Mouse (Mus musculus): ENCODE data around the gene Cxcr6.

Cxcr6 gene

GRCm38 (mm10) chr9:123818601-123819000 lies 12.3 kb downstream of the Cxcr6 start:
- no peak for DNase-seq (ENCODE audit: low spot score)

DNA sequence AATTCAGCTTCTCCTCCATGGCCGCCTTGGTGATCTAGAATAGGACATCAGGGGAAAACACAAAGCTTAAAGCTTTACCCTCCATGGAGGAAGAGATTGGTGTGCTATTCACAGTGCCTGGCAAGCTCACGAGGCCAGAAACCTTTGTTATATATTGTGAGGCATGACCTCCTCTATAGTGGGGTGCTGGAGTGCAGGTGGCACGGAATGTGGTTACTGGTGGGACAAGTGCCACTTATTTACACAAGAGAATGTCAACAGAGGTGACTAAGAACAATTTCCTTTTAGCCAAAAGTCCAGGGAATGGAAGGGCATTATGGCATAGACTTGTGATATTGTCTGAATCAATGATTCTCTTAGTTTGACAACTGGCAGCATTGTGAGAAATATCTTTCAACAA lies 20.4 kb downstream of the Cxcr6 start:
- DNase-seq (ENCODE audit: low spot score), result no peak

- DNase-seq (ENCODE audit: low spot score), result no peak
Observed at GRCm38 (mm10) chr9:123828916-123829315, 22.6 kb downstream of the Cxcr6 start.

- DNase-seq (ENCODE audit: low spot score), result no peak
Observed at GRCm38 (mm10) chr9:123835851-123836250, 29.6 kb downstream of the Cxcr6 start.

DNA sequence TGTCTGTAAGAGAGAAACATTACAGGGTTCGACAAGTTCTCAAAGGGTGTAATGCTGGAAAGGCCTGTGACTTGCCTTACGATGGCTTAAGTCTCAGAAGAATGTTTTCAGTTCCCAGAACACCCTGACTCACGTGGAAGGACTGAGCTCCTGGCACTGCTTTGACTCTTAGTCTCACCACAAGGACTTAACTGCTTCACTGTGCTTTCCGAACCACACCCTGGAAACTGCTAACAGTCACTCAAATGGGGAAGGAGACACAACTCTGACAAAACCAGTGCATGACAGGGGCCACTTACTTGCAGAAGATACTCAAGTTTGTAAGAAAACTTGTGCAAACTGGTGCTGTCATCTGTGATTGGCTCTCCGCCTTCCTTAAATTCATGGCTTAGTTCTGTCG lies 34.0 kb downstream of the Cxcr6 start:
- DNase-seq (ENCODE audit: low spot score), result no peak

DNA sequence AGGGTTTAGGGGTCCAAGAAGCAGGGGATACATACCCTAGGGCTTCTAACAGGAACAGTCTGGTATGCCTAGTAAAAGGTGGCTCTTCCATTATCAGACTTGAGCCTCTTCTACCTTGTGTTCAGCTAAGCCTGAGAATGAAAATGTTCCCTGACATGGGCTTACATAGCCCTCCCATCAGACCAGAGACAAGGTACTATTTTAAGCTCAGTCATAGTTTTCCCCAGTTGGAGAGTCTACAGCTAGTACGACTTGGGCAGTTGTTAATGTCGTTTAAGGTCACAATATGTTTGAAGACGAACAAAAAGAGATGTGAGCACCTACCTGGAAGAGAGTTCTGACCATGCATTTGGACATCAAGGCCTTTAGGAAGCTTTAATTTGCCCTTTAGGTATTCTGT lies 38.2 kb downstream of the Cxcr6 start:
- DNase-seq (ENCODE audit: low spot score), result no peak

DNA sequence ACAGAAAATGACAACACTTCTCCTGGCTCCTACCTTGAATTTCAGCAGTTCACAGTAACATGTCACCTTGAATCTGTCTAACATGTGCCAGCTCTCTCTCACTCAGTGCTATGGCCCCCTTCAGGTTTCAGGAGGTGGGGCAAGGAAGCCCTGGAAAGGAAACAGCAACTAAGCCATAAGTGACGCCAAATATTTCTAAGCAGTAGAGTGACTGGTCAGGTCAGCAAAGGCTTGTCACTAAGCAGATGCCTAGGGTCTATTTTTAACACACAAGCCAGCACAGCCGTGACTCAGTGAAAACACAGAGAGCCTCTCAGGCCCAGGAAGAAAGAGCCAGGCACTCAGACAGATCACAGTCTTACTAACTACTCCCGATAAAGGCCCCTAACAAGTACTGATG lies 38.8 kb downstream of the Cxcr6 start:
- DNase-seq (ENCODE audit: low spot score), result no peak

DNA sequence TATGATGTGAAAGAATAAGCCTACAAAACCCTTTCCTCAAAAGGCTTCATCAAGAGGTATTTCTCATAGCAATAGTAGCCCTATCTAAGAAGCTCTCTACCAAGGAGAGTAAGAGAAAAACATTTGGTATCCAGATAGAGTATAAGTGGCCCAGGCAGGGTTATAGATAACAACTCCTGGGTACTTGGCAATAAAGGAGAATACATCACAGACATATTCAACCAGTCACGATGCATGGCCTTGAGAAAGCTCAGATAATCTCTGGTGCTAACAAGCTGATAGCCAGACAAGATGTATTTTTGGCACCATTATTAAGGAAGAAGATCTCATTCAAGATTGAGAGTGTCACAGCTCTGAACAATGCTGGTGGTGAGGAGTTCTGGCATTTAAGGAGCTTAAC lies 40.2 kb downstream of the Cxcr6 start:
- no peak for DNase-seq (ENCODE audit: low spot score)

- no peak for DNase-seq (ENCODE audit: low spot score)
Observed at GRCm38 (mm10) chr9:123849976-123850695, 43.9 kb downstream of the Cxcr6 start.

GRCm38 (mm10) chr9:123850705-123851061 lies 44.4 kb downstream of the Cxcr6 start:
- DNase-seq (ENCODE audit: low spot score), result peak; percentile 35

- DNase-seq (ENCODE audit: low spot score), result peak; percentile 71
Observed at GRCm38 (mm10) chr9:123851062-123851712, 44.9 kb downstream of the Cxcr6 start.

DNA sequence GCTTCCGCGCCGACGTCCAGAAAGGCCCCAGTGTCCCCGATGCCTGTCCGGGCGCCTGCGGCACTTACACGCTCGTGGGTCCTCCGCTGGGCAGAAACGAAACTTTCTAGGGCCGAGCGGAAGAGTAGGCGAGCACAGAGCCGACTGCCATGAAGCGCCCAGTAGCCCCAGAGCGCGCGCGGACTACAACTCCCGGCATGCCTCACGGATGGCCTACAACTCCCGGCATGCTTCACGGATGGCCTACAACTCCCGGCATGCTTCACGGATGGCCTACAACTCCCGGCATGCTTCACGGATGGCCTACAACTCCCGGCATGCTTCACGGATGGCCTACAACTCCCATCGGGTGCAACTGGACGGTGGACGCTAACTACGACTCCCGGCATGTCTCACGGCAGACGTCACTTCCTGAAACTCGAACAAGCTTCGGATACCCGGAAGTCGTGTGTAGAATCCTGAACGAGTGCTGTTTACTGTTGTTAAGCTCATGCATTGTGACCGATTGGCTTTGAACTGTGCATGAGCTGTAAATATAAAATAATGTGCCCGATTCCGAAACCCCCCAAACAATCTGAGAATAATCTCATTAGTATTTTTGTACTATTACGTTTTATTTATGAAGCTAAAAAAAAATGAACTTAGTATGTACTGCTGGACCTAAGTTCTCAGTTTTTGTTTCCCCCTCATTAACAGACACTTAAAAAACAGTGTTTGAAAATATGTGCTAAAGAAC lies 45.6 kb downstream of the Cxcr6 start, which contains the start of gene Fyco1:
Gene Fyco1 (minus strand): TSS at position 187 of the 736 bp plus-strand sequence.
- peak; percentile 97 for DNase-seq (ENCODE audit: low spot score)

- DNase-seq (ENCODE audit: low spot score), result no peak
Observed at GRCm38 (mm10) chr9:123852449-123853390, 46.4 kb downstream of the Cxcr6 start.

DNA sequence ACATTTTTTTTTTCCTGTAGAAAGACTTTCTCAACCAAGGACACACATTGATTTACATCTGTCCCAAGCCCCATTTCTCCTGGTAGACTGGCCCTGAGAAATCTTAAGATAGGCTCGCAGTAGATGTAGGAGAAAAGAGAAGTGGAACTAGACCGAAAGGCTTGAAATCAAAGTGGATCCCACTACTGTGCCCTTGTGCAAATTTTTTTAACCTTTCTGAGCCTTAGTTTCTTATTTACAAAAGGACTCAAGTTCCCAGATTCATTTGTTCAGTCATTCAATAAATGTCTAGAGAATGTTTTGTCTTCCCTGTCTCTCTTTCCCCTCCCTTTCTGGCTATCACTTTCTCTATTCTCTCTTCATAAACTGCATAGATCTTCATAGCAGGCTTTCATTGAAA lies 50.6 kb downstream of the Cxcr6 start:
- no peak for DNase-seq (ENCODE audit: low spot score)
